Mouse (Mus musculus): Measurements from ENCODE around the gene Upb1. TPM values are rescaled to one million over a fixed set of nuclear protein-coding genes. Genes with fewer than 3 reads are reported as not detected.

The Upb1 gene
- polyA plus RNA-seq, 1 experiment: 0.77 TPM

DNA sequence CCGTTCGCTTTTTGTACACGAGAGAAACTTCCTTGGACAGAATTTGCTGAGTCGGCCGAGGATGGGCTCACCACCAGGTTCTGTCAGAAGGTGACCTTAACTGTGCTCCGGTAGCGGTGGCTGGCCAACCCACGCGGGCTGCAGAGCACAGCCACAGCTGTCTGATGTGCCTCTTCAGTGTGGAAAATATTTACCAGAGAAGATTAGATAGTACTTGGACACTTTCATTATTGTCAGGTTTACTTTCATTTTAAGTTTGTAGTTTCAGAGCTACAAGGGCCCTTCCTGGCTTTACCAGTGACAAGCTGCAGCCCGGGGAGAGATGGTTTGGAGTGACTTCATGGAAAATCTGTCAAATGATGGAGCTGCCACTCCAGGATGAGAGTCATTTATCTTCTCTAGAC is 23.6 kb downstream of the Upb1 start:
- Histone ChIP-seq H3K4me1 (replicated peaks; ENCODE audit: control insufficient read depth, insufficient read depth, low read length) (peaks cover 4% of the 10 kb centered on the region; the same call in 1 of the 2 replicates), H3K36me3 (ENCODE audit: control insufficient read depth, insufficient read depth, low read length) (no peaks in the 10 kb centered on the region), H3K4me3 (ENCODE audit: control insufficient read depth, insufficient read depth, low read length) (peak overlapping the region; percentile 26), H3K27me3 (ENCODE audit: control insufficient read depth, insufficient read depth, low read length) (no peaks in the 10 kb centered on the region), H3K27ac (ENCODE audit: control insufficient read depth, insufficient read depth, low read length) (no peak overlapping the region)
- TF ChIP-seq POLR2A (IDR thresholded peaks at IDR 0.05; ENCODE audit: control insufficient read depth, extremely low read depth, insufficient read depth, low read length, poor library complexity) (no peak), CTCF (IDR thresholded peaks at IDR 0.05; ENCODE audit: borderline replicate concordance, control insufficient read depth, extremely low read depth, insufficient read depth, low read length, poor library complexity) (no peak)
- no peak for DNase-seq
- WGBS: 32% methylated on average over 10 of the region's 10 CpGs

DNA sequence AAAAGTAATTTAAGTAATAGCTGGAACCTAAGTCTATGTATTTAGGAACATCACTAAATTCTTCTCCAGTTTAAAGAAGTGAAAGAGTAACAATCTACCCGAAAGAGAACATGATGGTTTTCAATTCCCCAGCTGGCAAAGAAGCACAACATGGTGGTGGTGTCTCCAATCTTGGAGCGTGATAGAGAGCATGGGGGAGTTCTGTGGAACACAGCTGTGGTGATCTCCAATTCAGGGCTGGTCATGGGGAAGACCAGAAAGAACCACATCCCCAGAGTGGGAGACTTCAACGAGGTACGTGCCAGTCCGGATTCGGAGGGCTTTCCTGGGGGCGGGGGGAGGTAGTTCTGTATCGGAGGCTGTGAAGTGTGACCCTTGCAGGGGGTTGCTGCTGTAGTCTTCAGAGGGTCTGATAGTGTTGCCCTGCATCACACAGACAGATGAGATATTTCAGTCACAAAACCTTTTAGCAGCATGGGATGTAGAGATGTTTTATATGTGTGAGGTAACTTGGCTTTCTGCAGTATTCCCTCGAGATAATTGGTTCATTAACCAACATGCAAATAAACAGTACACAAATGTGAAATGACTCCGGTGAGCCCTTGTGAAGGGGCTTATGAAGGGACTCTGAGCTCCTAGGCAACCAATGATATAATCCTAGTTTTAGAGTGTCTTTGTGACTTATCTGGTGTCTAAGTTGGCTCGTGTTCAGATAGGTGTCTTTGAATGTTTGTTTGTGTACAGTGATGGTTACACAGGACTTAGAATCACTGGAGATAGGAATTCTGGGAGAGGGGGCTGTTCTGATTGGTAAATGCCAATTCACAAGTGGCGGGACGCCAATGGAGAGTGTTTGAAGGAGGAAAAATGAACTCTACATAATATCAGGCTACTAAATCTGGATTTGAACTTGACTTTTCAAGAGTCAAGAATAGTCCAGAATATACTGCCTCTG is 27.4 kb downstream of the Upb1 start:
- Histone ChIP-seq H3K4me1 (replicated peaks; ENCODE audit: control insufficient read depth, insufficient read depth, low read length) (peaks cover 4% of the 10 kb centered on the region; the same call in 1 of the 2 replicates), H3K27ac (ENCODE audit: control insufficient read depth, insufficient read depth, low read length) (no peak overlapping the region), H3K36me3 (ENCODE audit: control insufficient read depth, insufficient read depth, low read length) (no peaks in the 10 kb centered on the region), H3K4me3 (ENCODE audit: control insufficient read depth, insufficient read depth, low read length) (no peak overlapping the region), H3K27me3 (ENCODE audit: control insufficient read depth, insufficient read depth, low read length) (no peaks in the 10 kb centered on the region)
- no peak for DNase-seq
- 92% methylated on average over 13 of the region's 13 CpGs for WGBS
- TF ChIP-seq CTCF (IDR thresholded peaks at IDR 0.05; ENCODE audit: borderline replicate concordance, control insufficient read depth, extremely low read depth, insufficient read depth, low read length, poor library complexity): no peak
- no peak for TF ChIP-seq POLR2A (IDR thresholded peaks at IDR 0.05; ENCODE audit: control insufficient read depth, extremely low read depth, insufficient read depth, low read length, poor library complexity)

DNA sequence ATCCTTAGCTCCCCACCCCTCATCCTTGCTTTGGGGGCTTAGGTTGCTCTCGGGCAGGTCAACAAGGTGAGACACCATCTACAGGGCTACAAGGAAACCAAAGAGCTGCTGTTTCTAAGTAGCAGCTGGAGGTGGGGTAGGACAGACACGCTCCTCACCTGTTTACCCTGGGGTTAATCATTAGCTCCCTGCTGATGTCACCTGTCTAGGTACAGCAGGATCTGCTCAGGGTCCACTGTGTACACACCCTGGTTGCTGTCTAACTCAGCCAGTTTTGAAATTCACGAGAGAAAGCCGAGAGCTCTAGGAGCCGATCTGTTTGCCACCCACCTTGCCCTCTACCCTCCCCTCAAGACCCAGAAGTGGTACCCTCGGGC is 28.1 kb downstream of the Upb1 start:
- no peak overlapping the region for H3K27ac ChIP-seq (ENCODE audit: control insufficient read depth, insufficient read depth, low read length)
- peaks cover 4% of the 10 kb centered on the region; the same call in 1 of the 2 replicates for H3K4me1 ChIP-seq (replicated peaks; ENCODE audit: control insufficient read depth, insufficient read depth, low read length)
- no peak overlapping the region for H3K4me3 ChIP-seq (ENCODE audit: control insufficient read depth, insufficient read depth, low read length)
- H3K36me3 ChIP-seq (ENCODE audit: control insufficient read depth, insufficient read depth, low read length): no peaks in the 10 kb centered on the region
- 49% methylated on average over 6 of the region's 6 CpGs for WGBS
- no peak for DNase-seq
- TF ChIP-seq POLR2A (IDR thresholded peaks at IDR 0.05; ENCODE audit: control insufficient read depth, extremely low read depth, insufficient read depth, low read length, poor library complexity) (no peak), CTCF (IDR thresholded peaks at IDR 0.05; ENCODE audit: borderline replicate concordance, control insufficient read depth, extremely low read depth, insufficient read depth, low read length, poor library complexity) (no peak)
- no peaks in the 10 kb centered on the region for H3K27me3 ChIP-seq (ENCODE audit: control insufficient read depth, insufficient read depth, low read length)

DNA sequence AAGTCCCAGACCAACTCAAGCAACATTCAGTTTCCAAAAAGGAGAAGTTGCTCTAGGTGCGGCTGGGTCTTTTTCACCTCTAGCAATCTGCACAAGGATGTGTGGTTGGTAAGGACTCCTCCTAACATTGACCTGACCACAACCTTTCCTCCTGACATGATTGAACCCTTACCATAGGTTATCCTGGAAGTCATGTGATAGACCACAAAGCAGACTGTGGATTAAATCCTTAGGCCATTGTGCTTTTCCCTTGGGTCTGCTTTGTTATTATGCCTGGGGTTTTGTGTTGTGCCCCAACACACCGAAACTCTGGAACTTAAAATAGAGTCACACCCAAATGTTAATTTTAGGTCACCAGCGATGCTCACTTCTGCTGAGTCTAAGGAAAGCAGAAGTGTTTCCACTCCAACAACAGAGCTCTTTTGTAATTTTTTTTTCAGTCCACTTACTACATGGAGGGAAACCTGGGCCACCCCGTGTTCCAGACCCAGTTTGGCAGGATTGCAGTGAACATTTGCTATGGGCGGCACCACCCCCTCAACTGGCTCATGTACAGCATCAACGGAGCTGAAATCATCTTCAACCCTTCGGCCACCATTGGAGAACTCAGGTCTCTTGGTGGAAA is 28.7 kb downstream of the Upb1 start:
- Histone ChIP-seq H3K36me3 (ENCODE audit: control insufficient read depth, insufficient read depth, low read length) (no peaks in the 10 kb centered on the region), H3K4me3 (ENCODE audit: control insufficient read depth, insufficient read depth, low read length) (no peak overlapping the region), H3K27me3 (ENCODE audit: control insufficient read depth, insufficient read depth, low read length) (no peaks in the 10 kb centered on the region), H3K4me1 (replicated peaks; ENCODE audit: control insufficient read depth, insufficient read depth, low read length) (peaks cover under 1% of the 10 kb centered on the region; the same call in 1 of the 2 replicates), H3K27ac (ENCODE audit: control insufficient read depth, insufficient read depth, low read length) (no peak overlapping the region)
- DNase-seq: no peak
- TF ChIP-seq POLR2A (IDR thresholded peaks at IDR 0.05; ENCODE audit: control insufficient read depth, extremely low read depth, insufficient read depth, low read length, poor library complexity): no peak
- TF ChIP-seq CTCF (IDR thresholded peaks at IDR 0.05; ENCODE audit: borderline replicate concordance, control insufficient read depth, extremely low read depth, insufficient read depth, low read length, poor library complexity): no peak
- 40% methylated on average over 7 of the region's 7 CpGs for WGBS

GRCm38 (mm10) chr10:75430147-75430537 is 29.2 kb downstream of the Upb1 start:
- Histone ChIP-seq H3K4me1 (replicated peaks; ENCODE audit: control insufficient read depth, insufficient read depth, low read length) (no peaks in the 10 kb centered on the region), H3K27me3 (ENCODE audit: control insufficient read depth, insufficient read depth, low read length) (no peaks in the 10 kb centered on the region), H3K27ac (ENCODE audit: control insufficient read depth, insufficient read depth, low read length) (no peak overlapping the region), H3K4me3 (ENCODE audit: control insufficient read depth, insufficient read depth, low read length) (no peak overlapping the region), H3K36me3 (ENCODE audit: control insufficient read depth, insufficient read depth, low read length) (no peaks in the 10 kb centered on the region)
- no peak for DNase-seq
- no peak for TF ChIP-seq CTCF (IDR thresholded peaks at IDR 0.05; ENCODE audit: borderline replicate concordance, control insufficient read depth, extremely low read depth, insufficient read depth, low read length, poor library complexity)
- WGBS: 82% methylated on average over 5 of the region's 5 CpGs

GRCm38 (mm10) chr10:75430633-75431032 is 29.7 kb downstream of the Upb1 start:
- TF ChIP-seq CTCF (IDR thresholded peaks at IDR 0.05; ENCODE audit: borderline replicate concordance, control insufficient read depth, extremely low read depth, insufficient read depth, low read length, poor library complexity): no peak
- no peak for TF ChIP-seq POLR2A (IDR thresholded peaks at IDR 0.05; ENCODE audit: control insufficient read depth, extremely low read depth, insufficient read depth, low read length, poor library complexity)
- Histone ChIP-seq H3K4me1 (replicated peaks; ENCODE audit: control insufficient read depth, insufficient read depth, low read length) (no peaks in the 10 kb centered on the region), H3K36me3 (ENCODE audit: control insufficient read depth, insufficient read depth, low read length) (no peaks in the 10 kb centered on the region), H3K27me3 (ENCODE audit: control insufficient read depth, insufficient read depth, low read length) (no peaks in the 10 kb centered on the region), H3K27ac (ENCODE audit: control insufficient read depth, insufficient read depth, low read length) (no peak overlapping the region), H3K4me3 (ENCODE audit: control insufficient read depth, insufficient read depth, low read length) (no peak overlapping the region)
- DNase-seq: no peak
- WGBS: 92% methylated on average over 6 of the region's 6 CpGs
